Mouse (Mus musculus) thymus, postnatal 10 days (tissue): Measurements from ENCODE around the gene Tipin.
"Not testable (repeated sequence)": the region's sequence is repeated elsewhere in the genome, so short reads cannot be mapped to it uniquely, and the experiment has no call there.

Experiments
- DNase-seq, 2 experiments: peaks; one replicate each; pipeline ENCODE4 v3.0.0; 2021; ENCODE audit warnings: low spot score in 2 of 2

Gene Tipin

DNA sequence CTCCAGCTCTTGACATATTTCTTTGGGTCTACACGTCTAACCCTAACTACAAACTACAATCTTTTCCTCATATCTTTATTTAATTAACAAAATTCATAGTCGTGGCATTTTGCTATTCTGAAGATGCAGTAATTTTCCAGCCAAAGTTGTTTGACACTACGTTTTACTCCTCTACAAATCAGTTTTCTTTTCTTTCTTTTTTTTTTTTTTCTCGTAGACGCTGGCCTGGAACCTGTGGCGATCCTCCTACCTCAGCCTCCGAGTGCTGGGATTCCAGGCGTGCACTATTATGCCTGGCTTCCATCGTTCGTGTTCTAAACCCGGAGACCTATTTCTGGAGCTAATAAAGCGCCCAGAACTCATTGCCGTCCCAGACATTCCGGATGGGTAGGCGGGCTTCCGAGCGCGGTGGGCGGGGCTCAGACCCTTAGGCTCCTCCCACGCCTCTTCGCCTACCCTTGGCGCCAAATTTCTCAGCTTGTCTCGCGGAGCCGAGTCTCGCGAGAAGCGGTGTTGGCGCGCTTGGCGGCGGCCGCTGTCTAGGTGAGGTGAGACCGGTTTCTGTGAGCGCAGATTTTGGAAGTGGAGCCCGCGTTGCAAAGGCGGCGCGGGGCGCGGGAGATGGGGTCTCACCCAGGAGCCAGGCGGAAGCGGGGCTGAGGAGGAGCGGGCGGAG lies at the start of gene Tipin:
Gene Tipin, plus strand, starts transcription at position 477 of the 676 bp plus-strand sequence.
- peak; percentile 93 to 97 for DNase-seq

DNA sequence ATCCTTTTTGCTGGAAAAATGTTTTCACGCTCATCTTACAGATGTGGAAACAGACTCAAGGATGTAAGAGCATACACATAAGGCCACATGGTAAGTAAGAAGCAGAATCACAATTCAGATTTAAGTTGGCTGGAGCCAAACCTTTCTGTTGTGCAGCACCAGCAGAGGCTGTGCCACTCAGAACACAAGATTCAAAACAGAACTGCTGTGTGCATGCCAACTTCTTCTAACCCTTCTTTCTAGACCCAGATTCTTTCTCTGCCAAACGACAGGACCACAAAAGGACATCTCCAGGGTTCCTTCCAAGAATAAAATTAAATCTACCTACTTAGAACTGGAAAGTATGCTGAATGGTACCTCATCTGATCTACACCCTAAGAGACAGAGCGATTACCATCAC lies 49.7 kb upstream of the Tipin start:
- DNase-seq: no peak

DNA sequence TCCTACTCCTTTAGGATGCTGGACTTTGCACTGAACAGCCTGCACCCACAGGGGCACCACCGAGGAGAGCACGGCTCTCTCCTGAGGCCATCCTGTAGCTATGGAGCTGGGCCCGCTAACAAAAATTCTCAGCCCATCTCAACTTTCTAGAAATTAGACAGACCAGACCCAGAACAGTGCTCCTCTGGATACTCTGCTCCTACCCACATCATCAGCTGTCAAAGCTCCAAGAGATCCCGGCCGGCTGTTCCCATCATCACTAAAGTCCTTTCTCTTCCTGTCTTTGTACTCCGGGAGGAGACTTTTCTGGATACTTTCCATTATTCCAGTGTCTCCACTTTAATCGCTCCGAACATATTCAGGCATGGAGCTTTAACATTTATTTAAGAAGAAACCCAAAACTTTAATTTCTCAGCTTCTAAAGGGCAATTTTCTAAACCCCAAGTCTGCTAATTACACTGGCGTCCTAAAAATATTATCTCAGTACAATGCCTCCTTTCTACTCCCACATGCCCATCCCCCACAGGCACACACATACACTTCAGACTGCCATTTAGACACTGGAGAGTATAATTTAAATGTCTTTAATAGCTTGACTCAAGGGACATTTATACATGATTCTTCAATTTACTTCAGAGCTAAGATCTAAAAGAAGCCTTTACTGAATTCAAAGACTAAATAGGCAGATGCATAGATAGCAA lies 49.0 kb upstream of the Tipin start:
- no peak for DNase-seq

DNA sequence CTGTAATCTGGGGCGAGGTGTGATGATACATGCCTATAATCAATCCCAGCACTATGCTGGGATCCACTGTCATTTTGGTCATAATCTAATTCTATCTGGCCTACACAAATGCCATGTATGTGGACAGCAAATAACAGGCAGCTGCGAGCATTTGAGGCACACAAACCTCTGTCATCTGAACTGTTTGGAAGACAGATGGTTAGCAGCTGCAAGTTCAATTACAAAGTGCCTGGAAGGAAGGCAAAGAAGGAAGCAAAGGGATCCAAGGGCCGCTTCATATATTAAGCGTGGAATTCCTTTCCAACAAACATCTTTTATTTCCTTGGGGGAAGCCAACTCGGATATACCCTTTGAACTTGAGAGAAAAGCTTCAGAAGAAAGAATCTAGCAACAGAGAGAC lies 47.7 kb upstream of the Tipin start:
- DNase-seq: no peak

DNA sequence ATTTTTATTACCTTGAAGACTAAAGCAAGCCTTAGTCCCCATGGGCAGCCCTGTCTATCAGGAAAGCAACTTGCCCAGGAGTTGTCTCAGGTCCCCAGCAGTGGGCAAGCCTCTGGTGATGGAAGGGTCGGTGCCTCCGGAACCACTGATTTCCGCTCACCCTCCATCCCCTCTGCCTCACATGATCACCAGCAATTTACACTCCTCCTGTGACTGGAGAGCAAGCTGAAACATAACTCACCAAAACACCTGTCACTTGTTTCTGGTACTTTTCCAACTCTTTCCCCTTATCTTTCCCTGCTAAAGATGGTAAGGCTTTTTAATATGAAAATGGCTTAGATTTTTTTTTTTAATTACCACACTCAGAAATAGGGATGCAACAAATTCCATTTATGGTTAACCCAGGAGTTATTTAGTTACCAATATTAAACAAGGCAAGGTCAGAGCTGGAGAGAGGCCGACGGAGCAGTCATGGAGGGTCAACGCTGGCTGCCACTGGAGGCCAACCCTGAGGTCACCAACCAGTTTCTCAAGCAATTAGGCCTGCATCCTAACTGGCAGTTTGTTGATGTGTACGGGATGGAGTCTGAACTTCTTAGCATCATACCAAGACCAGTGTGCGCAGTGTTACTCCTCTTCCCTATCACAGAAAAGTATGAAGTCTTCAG lies 46.5 kb upstream of the Tipin start, which contains the start of gene Uchl4:
Gene Uchl4, plus strand, starts transcription at position 434 of the 668 bp plus-strand sequence.
- no peak for DNase-seq

DNA sequence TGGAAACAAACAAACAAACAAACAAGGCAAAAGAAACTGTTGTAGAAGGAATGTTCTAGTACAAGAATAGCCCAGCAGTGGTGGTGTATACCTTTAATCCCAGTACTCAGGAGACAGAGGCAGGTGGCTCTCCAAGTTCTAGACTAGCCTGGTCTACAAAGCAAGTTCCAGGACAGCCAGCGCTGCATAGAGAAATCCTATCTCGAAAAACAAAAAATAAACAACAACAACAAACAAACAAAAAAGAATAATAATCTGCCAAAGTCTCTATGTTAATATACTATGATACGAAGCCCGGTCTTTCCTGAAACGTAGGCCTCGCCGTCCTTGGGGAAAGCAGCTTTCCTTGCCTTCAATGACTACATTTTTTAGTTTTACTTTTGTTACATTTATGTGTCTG lies 45.3 kb upstream of the Tipin start:
- DNase-seq: no peak

DNA sequence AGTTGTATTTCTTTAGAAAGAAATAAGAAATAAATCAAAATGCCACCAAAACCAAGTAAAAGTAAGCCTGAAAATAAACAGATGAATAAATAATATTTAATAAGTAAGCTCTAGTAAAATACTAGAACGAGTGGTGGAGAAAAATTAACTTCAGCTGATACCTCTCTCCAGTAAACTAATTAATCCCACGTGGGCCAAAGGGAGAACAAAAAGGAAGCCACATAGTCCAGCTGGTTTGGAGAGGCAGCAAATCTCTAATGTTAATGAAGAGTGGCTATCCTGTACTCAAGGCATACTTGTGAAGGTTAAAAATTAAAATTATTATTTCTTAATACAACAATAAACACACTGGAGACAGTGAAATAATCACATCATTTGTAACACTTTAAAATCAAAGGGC lies 41.3 kb upstream of the Tipin start:
- DNase-seq: no peak

DNA sequence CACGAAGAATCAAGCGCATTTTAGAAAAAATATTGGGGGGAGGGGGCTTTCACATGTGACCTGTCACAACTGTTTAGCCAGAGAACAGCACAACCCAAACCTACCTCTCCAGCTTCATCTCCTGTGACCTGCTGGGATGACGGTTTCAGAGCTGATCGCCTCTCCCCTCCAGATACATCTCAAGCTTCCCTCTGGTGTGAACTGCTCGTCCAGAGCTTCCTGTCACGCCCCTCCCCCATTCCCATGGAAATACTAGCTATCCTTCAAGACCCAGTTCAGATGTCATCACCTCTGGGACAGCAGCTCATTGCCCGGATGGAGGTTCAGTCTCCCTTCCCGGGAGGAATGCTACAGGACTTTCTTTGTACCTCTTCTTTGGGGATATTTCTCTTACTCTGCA lies 40.7 kb upstream of the Tipin start:
- no peak for DNase-seq

DNA sequence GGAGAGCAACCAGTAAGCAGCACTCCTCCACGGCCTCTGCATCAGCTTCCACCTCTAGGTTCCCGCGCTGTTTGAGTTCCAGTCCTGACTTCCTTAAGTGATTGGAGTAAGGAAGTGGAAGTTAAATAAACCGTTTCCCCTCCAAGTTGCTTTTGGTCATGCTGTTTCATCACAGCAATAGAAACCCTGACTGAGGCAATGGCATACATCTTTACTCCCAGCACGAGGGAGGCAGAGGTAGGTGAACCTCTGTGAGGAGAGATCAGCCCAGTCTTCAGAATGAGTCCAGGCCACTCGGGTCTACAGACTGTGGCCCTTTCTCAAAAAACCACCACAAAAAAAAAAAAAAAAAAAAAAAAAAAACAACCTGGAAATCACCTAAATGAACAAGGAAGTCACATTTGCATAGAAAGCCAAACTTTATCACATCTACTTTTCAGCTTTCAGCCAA lies 39.0 kb upstream of the Tipin start:
- DNase-seq: no peak

DNA sequence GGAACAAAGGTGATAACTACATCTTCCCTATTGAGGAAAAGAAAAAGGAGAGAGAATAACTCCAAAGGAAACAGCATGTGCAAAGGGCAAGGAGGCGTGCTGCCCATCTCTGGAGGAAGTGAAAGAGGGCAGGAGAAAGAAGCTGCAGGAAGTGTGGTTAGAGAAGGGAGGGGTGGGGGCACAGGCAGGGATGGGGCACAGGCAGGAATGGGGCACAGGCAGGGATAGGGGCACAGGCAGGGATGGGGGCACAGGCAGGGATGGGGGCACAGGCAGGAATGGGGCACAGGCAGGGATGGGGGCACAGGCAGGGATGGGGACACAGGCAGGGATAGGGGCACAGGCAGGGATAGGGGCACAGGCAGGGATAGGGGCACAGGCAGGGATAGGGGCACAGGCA lies 32.0 kb upstream of the Tipin start:
- DNase-seq: no peak

DNA sequence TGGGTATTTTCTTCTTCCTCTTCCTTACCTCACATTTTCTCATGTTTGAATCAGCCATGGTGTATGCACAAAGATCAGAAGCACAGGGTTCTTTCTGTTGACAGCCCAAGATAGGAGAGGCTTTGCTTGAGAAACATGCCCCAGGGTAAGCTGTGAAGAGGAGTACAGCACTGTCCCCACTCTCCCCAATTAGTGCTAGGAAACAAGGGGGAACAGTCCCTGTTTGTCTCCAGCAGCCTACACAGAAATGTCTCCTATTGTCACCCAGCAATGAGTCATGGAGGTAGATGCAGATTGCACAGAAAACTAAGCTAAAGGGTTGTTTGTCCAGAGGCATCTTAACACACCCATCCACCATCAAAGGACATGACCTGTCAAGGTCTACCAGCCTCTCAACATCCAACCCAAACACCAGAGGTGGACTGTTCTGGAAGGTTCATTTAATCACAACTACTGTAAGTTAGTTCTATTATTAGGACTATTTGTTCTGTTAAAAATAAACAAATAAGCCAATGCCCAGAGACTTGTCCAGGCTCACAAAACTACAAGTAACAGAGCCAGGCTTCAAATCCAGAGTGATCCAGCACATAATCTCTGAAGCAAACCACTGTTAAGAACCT lies 31.2 kb upstream of the Tipin start:
- no peak for DNase-seq

DNA sequence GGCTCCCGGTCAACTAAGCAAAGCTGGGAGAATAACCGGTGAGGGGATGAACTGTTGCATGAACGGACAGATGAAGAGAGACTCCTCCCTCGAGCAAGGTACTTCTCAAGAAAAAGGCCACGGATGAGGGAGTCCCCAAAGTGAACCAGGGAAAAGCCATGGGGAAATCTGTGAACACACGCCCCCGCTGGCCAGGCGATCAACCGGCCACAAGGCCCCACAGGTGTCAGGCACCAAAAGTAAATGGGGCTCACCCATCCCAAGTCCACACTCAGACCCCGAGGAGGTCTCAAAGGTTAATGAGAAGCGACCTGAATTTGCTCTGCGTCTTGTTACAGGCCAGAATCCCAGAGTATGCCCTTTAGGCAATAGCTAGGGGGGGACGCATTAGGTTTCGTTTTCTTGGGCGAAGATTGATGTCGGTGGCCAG lies 28.8 kb upstream of the Tipin start:
- DNase-seq: no peak

DNA sequence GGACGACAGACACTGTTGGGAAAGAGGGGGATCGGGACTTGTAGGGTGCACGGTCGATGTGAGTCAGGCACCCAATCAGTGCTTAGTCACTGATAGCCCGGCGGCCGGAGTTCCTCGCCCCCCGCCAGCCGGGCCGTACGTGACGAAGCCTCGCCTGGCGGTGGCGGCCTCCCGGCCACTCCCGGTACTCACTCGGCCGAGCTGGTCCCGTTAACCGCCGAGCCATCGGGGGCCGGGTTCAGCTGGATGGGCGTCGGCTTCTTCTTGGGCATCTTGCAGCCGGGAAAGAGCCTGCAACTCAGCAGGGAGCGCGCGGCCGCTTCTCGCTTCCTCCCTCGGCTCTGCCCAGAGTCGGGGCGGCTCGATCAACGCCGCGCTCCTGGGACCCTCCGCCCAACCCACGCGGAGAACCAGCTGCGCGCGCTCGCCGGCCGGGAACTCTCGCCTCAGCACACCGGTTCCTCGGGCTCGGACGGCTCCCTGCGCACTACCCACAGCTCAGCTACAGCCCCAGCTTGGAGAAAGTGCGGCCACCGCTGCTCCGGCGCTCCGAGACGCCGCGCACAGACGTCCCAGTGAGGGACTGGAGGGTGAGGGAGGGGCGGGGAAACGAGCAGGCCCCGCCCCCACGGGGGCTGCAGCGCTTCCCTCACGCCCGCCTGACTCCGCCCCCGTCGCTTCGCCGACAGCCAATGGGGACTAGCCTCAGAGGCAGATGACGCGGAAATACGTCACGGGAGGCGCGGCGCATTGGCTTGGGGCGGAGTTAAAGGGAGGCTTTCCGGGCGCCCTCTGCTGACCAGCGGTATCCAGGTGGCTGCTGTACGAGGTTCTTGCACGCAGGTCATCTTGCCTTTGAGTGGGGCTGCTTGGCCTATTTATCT lies 28.1 kb upstream of the Tipin start, which contains the start of gene Map2k1:
Gene Map2k1, minus strand, starts transcription at position 611 of the 884 bp plus-strand sequence.
- peak; percentile 99 to 100 for DNase-seq

DNA sequence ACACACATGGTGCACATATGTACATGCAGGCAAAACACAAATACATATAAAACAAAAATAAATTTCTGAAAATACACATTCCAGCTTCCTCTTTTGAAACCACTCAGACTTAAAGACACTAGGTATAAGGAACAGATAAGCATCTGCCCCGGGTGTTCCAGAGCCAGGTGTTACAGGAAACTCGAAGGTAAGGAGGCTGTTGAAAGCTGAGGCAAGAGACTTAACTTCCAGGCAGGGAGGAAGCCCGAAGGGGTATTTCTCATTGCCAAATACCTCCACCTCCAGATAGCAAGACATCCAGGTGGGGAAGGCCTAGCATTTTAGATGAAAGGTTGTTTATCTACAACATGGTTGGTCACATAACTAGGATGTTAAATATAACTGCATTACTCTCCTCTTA lies 26.0 kb upstream of the Tipin start:
- no peak for DNase-seq

DNA sequence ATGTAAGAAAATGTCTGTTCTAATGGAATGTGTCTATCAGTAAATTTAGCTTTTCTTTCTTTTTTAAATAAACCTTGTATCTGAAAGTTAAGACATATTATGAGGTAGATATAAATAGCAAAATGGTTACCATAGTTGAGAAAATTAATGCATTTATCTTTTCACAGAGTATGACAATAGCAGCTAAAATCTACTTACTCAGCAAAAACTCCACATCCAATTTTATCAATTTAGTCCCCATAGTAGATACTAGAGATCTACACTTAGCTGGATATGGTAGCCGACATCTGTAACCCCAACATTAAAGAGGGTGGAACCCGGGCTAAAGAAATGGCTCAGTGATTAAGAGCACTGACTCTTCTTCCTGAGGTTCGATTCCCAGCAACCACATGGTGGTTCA lies 25.2 kb upstream of the Tipin start:
- DNase-seq: no peak

DNA sequence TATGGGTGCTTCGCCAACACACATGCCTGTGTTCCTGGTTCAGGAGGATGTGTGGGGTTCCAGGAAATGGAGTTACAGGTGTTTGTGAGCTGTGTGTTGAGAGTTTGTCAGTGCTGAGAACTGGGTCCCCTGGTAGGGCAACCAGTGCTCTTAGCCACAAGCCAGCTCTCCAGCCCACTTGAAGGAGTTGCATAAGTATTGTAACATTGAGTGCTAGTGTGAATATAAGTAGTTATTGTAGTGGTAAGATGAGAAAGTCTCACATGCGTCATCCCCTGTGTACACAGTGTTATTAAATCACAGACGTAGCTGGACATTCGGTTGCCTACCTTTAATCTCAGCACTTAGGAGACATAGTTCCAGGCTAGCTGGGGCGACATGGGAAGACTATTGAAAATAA lies 21.5 kb upstream of the Tipin start:
- DNase-seq: no peak

DNA sequence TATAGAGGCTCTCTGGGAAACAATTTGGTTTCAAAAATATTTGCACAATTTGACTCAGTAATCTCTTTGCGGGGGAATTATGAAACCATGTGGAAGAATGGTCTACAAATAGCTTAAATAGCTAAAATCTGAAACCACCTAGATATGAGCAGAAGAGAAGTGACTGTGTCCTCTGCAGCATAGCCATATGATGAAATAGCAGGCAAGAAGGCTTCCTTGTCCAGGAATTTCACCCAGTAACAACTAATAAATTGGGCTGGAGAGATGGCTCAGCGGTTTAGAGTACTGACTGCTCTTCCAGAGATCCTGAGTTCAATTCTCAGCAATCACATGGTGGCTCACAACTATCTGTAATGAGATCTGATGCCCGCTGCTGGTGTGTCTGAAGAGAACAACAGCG lies 20.4 kb upstream of the Tipin start:
- no peak for DNase-seq

DNA sequence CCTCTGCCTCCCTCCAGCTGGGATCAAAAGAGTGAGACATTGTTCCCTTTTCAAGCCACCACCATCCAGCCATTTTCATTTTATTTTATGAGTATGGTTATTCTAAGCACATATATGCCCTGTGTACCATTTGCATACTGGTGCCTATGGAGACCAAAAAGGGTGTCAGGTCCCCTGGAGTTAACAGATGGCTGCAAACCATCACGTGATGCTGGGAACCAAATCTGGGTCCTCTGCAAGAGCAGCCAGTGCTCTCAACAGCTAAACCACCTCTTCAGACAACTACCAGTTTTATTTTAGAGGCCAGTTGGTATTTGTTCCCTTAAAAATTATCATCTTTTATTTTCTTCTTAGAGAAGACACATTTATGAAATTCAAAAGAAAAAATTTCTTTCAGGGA lies 16.6 kb upstream of the Tipin start:
- DNase-seq: no peak

DNA sequence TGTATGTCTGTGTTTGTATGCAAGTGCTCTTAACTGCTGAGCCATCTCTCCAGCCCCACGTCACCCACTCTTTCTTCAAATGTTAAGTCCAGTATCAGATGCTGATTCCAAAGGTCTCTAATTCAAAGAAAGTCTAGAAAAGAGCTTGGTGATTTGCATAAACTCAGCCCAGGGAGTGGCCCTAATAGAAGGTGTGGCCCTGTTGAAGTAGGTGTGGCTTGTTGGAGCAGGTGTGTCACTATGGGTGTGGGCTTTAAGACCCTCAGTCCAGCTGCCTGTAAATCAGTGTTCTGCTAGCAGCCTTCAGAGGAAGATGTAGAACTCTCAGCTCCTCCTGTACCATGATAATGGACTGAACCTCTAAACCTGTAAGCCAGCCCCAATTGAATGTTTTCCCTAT lies 14.2 kb upstream of the Tipin start:
- no peak for DNase-seq

DNA sequence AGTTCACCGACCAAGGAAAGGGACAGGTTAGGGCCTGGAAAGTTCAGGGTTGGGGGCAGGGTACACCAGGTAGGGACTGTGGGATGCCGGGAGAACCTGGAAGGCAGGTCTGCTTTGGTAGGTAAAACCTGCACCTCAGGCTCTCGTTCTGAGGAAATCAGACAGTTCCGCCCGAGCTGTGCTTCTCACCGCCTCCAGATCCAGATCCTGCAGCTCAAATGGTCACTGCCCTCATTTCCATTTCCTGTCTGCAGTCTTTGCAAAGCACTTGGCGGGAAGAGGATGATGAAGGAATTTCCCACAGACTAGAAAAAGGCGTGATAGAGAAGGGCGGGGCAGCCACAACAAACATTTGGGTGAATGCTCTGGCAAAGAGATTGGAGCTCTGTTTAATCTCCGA lies 13.2 kb upstream of the Tipin start:
- no peak for DNase-seq

DNA sequence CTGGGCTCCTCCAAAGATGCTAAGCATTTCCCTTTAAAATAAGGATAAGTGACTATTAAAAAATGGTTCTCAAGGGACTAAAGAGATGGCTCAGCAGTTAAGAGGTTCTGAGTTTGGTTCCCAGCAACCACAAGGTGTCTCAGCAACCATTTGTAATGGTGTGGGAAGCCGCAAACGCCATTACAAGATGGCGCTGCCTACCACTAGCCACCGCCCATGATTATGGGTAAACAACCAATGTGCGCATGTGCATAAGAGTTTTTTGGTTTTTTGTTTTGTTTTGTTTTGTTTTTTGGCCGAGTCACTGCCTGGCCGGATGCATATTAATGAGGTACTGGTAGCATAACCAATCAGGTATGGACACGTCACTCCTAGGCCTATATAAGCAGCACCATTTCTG lies 12.5 kb upstream of the Tipin start:
- DNase-seq: not testable (repeated sequence)
